ENCODE assay signal across 11 mouse cellular contexts in genomic region chr6:142667701-142668418, GRCm38 (mm10). TPM values are rescaled to one million over a fixed set of nuclear protein-coding genes. Genes with fewer than 3 reads are reported as not detected.
DNase-seq lines count a peak whose midpoint lies in the region; ATAC-seq and TF ChIP-seq lines count a peak whose summit lies in the region.
"Had no signal": no experiment of that assay in that cellular context is flagged by ENCODE, and none has a peak within 500 bp of the region (broad histone marks: within the 10 kb centered on the region; RNA-seq: fewer than 3 reads in every experiment).

No protein-coding gene starts in this region.

- H3K27me3 ChIP-seq in forebrain, embryonic 14.5 days (replicated peaks; ENCODE audit: control insufficient read depth, insufficient read depth, low read length): no peaks in the 10 kb centered on the region
- H3K27me3 ChIP-seq in forebrain, embryonic 11.5 days (ENCODE audit: control insufficient read depth, insufficient read depth, low read length): no peaks in the 10 kb centered on the region
- no peaks in the 10 kb centered on the region for H3K27me3 ChIP-seq in lung, embryonic 14.5 days (ENCODE audit: insufficient read depth, low read length)

- DNase-seq in forebrain, embryonic 14.5 days (ENCODE audit: low spot score): peak; percentile 9
- no peak for DNase-seq in forebrain, embryonic 11.5 days (ENCODE audit: low spot score)
- DNase-seq in adrenal gland, adult 8-10 months: peak; percentile 10
- peak; percentile 73 for DNase-seq in heart, adult 8-10 months (ENCODE audit: low spot score)
- peak; percentile 6 for DNase-seq in lung, embryonic 14.5 days
- no peak for DNase-seq in cerebellum, adult 8-10 months
- DNase-seq in right cerebral cortex, postnatal 36 days (ENCODE audit: low spot score in 2 of 2): no peak
- no peak for DNase-seq in thymus, adult 18-20 months

- H3K4me3 ChIP-seq in forebrain, embryonic 14.5 days (ENCODE audit: low read depth, low read length): no peak overlapping the region
- no peak overlapping the region for H3K4me3 ChIP-seq in forebrain, embryonic 11.5 days (ENCODE audit: low read depth, low read length)
- H3K4me3 ChIP-seq in lung, embryonic 14.5 days (ENCODE audit: low read depth, low read length): no peak overlapping the region
- H3K4me3 ChIP-seq: erythroblast, embryonic 14.5 days had no signal

- no peaks in the 10 kb centered on the region for H3K36me3 ChIP-seq in forebrain, embryonic 14.5 days (ENCODE audit: control insufficient read depth, insufficient read depth, low read length)
- no peaks in the 10 kb centered on the region for H3K36me3 ChIP-seq in forebrain, embryonic 11.5 days (ENCODE audit: control insufficient read depth, insufficient read depth, low read length)
- no peaks in the 10 kb centered on the region for H3K36me3 ChIP-seq in lung, embryonic 14.5 days (ENCODE audit: insufficient read depth)

- no peaks in the 10 kb centered on the region for H3K9me3 ChIP-seq in forebrain, embryonic 14.5 days (replicated peaks; ENCODE audit: control insufficient read depth, low read length)
- no peaks in the 10 kb centered on the region for H3K9me3 ChIP-seq in forebrain, embryonic 11.5 days (ENCODE audit: control insufficient read depth, low read length)
- no peaks in the 10 kb centered on the region for H3K9me3 ChIP-seq in lung, embryonic 14.5 days (ENCODE audit: low read depth, low read length)

- no peak for ATAC-seq in forebrain, embryonic 14.5 days
- no peak for ATAC-seq in forebrain, embryonic 11.5 days (replicated peaks; ENCODE audit: low FRiP score)
- ATAC-seq in lung, embryonic 14.5 days (ENCODE audit: insufficient read depth): no peak

- H3K27ac ChIP-seq in forebrain, embryonic 14.5 days (ENCODE audit: low read depth, low read length): no peak overlapping the region
- no peak overlapping the region for H3K27ac ChIP-seq in forebrain, embryonic 11.5 days (ENCODE audit: low read depth, low read length)
- no peak overlapping the region for H3K27ac ChIP-seq in lung, embryonic 14.5 days (ENCODE audit: low read depth)
- H3K27ac ChIP-seq: hindbrain, embryonic 14.5 days; macrophage had no signal

- H3K9ac ChIP-seq in forebrain, embryonic 14.5 days (ENCODE audit: low read length): no peak overlapping the region
- H3K9ac ChIP-seq in forebrain, embryonic 11.5 days (ENCODE audit: low read length): no peak overlapping the region
- no peak overlapping the region for H3K9ac ChIP-seq in lung, embryonic 14.5 days
- H3K9ac ChIP-seq: hindbrain, embryonic 14.5 days had no signal

- 83% methylated on average over 7 of the region's 7 CpGs for WGBS in forebrain, embryonic 14.5 days
- WGBS in forebrain, embryonic 11.5 days: 88% methylated on average over 7 of the region's 7 CpGs
- 77% methylated on average over 7 of the region's 7 CpGs for WGBS in lung, embryonic 14.5 days

- TF ChIP-seq CTCF in lung, embryonic 14.5 days (IDR thresholded peaks at IDR 0.05; ENCODE audit: low read depth): no peak

- no peaks in the 10 kb centered on the region for H3K4me1 ChIP-seq in forebrain, embryonic 14.5 days (ENCODE audit: control insufficient read depth, insufficient read depth, low read length)
- H3K4me1 ChIP-seq in forebrain, embryonic 11.5 days (replicated peaks; ENCODE audit: control insufficient read depth, insufficient read depth, low read length): no peaks in the 10 kb centered on the region
- 0 out of 2 replicates have a peak, but pooled peaks cover 4% of the 10 kb centered on the region for H3K4me1 ChIP-seq in lung, embryonic 14.5 days (ENCODE audit: insufficient read depth)

- no peak overlapping the region for H3K4me2 ChIP-seq in forebrain, embryonic 14.5 days (ENCODE audit: low read length)
- H3K4me2 ChIP-seq in forebrain, embryonic 11.5 days (ENCODE audit: low read depth, low read length, severe bottlenecking): no peak overlapping the region
- no peak overlapping the region for H3K4me2 ChIP-seq in lung, embryonic 14.5 days
- H3K4me2 ChIP-seq: hindbrain, embryonic 14.5 days had no signal

RNA-seq across cellular contexts. Expression of gene Abcc9, which starts 34.3 kb away (rescaled TPM):
- polyA plus RNA-seq in forebrain, embryonic 14.5 days (2014; fragmentation: Nextera tagmentation; extraction: Ambion mirVana): 1.9 and 2.9 TPM in 2 replicates
- 1.6 TPM in 2 replicates for polyA plus RNA-seq in forebrain, embryonic 11.5 days (2014; fragmentation: Nextera tagmentation; extraction: Ambion mirVana)
- total RNA-seq in adrenal gland, adult 8-10 months (2022): 10 to 100 TPM; 11.5 to 18.1 (median 13.9) TPM
- 100 to 1,000 TPM; 229 to 268 (median 246) TPM for total RNA-seq in heart, adult 8-10 months (2022)
- 4.9 and 6.3 TPM in 2 replicates for polyA plus RNA-seq in lung, embryonic 14.5 days (2014; fragmentation: Nextera tagmentation; extraction: Ambion mirVana)
- polyA plus RNA-seq: erythroblast, embryonic 14.5 days; macrophage had no signal

Comparison
In these comparisons a context has a peak if more than half of its experiments do, and no peak if none do; other contexts are left out.
1. DNase-seq: peak in forebrain, embryonic 14.5 days (single experiment), adrenal gland, adult 8-10 months (single experiment), heart, adult 8-10 months (single experiment) and lung, embryonic 14.5 days (single experiment); none in forebrain, embryonic 11.5 days (single experiment), cerebellum, adult 8-10 months (single experiment), right cerebral cortex, postnatal 36 days (0 of 2) and thymus, adult 18-20 months (0 of 2).